Mouse (Mus musculus): ENCODE measurements at regions not wholly inside any gene's neighbourhood (a gene's known extent, or its start where the extent isn't known, plus 50 kb on each side); places are given as distances from the start of the nearest gene placed in this dataset.
A peak's percentile ranks its signal among the peaks of the same experiment; 100 is the strongest.

GRCm38 (mm10) chr1:153990651-153991435 is 90.8 kb upstream of the Teddm2 start:
- Histone ChIP-seq H3K9ac (ENCODE audit: low read depth, low read length) (no peak overlapping the region), H3K9me3 (ENCODE audit: control insufficient read depth, low read length) (no peaks in the 10 kb centered on the region), H3K4me3 (ENCODE audit: low read depth, low read length) (no peak overlapping the region), H3K4me1 (replicated peaks; ENCODE audit: control insufficient read depth, insufficient read depth, low read length) (no peaks in the 10 kb centered on the region), H3K27me3 (replicated peaks; ENCODE audit: control insufficient read depth, insufficient read depth, low read length) (no peaks in the 10 kb centered on the region), H3K36me3 (ENCODE audit: control insufficient read depth, insufficient read depth, low read length) (no peaks in the 10 kb centered on the region), H3K4me2 (no peak overlapping the region), H3K27ac (ENCODE audit: low read depth, low read length) (no peak overlapping the region)
- no peak for ATAC-seq (replicated peaks; ENCODE audit: low FRiP score)
- 79% methylated on average over 11 of the region's 11 CpGs for WGBS
- DNase-seq (ENCODE audit: low spot score) = no peak

- no peaks in the 10 kb centered on the region for H3K27me3 ChIP-seq (replicated peaks; ENCODE audit: control insufficient read depth, insufficient read depth, low read length)
- H3K4me3 ChIP-seq (ENCODE audit: low read depth, low read length) = no peak overlapping the region
- DNase-seq (ENCODE audit: low spot score) = no peak
- 51% methylated on average over 3 of the region's 3 CpGs for WGBS
- H3K36me3 ChIP-seq (ENCODE audit: control insufficient read depth, insufficient read depth, low read length) = no peaks in the 10 kb centered on the region
- no peaks in the 10 kb centered on the region for H3K4me1 ChIP-seq (replicated peaks; ENCODE audit: control insufficient read depth, insufficient read depth, low read length)
- no peak overlapping the region for H3K9ac ChIP-seq (ENCODE audit: low read depth, low read length)
- peak; percentile 59; the same call in 1 of the 2 replicates for ATAC-seq (replicated peaks; ENCODE audit: low FRiP score)
- no peak overlapping the region for H3K27ac ChIP-seq (ENCODE audit: low read depth, low read length)
- H3K4me2 ChIP-seq = no peak overlapping the region
- no peaks in the 10 kb centered on the region for H3K9me3 ChIP-seq (ENCODE audit: control insufficient read depth, low read length)
These were observed 92.4 kb upstream of the Teddm2 start for GRCm38 (mm10) chr1:153992466-153992865.

GRCm38 (mm10) chr1:153994871-153995270 is 94.8 kb upstream of the Teddm2 start:
- DNase-seq (ENCODE audit: low spot score) (no peak), ATAC-seq (replicated peaks; ENCODE audit: low FRiP score) (no peak)
- H3K4me2 ChIP-seq = no peak overlapping the region
- no peaks in the 10 kb centered on the region for H3K9me3 ChIP-seq (ENCODE audit: control insufficient read depth, low read length)
- no peak overlapping the region for H3K9ac ChIP-seq (ENCODE audit: low read depth, low read length)
- no peaks in the 10 kb centered on the region for H3K36me3 ChIP-seq (ENCODE audit: control insufficient read depth, insufficient read depth, low read length)
- H3K4me3 ChIP-seq (ENCODE audit: low read depth, low read length) = no peak overlapping the region
- H3K27me3 ChIP-seq (replicated peaks; ENCODE audit: control insufficient read depth, insufficient read depth, low read length) = no peaks in the 10 kb centered on the region
- H3K27ac ChIP-seq (ENCODE audit: low read depth, low read length) = no peak overlapping the region
- WGBS = 83% methylated on average over 4 of the region's 4 CpGs
- no peaks in the 10 kb centered on the region for H3K4me1 ChIP-seq (replicated peaks; ENCODE audit: control insufficient read depth, insufficient read depth, low read length)

- WGBS = 78% methylated on average over 15 of the region's 15 CpGs
These were observed 97.5 kb upstream of the Teddm2 start for GRCm38 (mm10) chr1:153997201-153998181.

GRCm38 (mm10) chr1:153999776-154000175 is 99.7 kb upstream of the Teddm2 start:
- Histone ChIP-seq H3K9ac (ENCODE audit: low read depth, low read length) (no peak overlapping the region), H3K27me3 (replicated peaks; ENCODE audit: control insufficient read depth, insufficient read depth, low read length) (no peaks in the 10 kb centered on the region), H3K27ac (ENCODE audit: low read depth, low read length) (no peak overlapping the region), H3K4me3 (ENCODE audit: low read depth, low read length) (no peak overlapping the region), H3K36me3 (ENCODE audit: control insufficient read depth, insufficient read depth, low read length) (no peaks in the 10 kb centered on the region), H3K4me1 (replicated peaks; ENCODE audit: control insufficient read depth, insufficient read depth, low read length) (no peaks in the 10 kb centered on the region), H3K4me2 (no peak overlapping the region), H3K9me3 (ENCODE audit: control insufficient read depth, low read length) (no peaks in the 10 kb centered on the region)
- WGBS = 49% methylated on average over 6 of the region's 6 CpGs
- no peak for DNase-seq (ENCODE audit: low spot score)
- ATAC-seq (replicated peaks; ENCODE audit: low FRiP score) = no peak

More at GRCm38 (mm10) chr1:153997201-153998181, 97.5 kb upstream of the Teddm2 start:
- H3K4me2 ChIP-seq = no peak overlapping the region
- ATAC-seq (replicated peaks; ENCODE audit: low FRiP score) (no peak), DNase-seq (ENCODE audit: low spot score) (no peak)
- H3K36me3 ChIP-seq (ENCODE audit: control insufficient read depth, insufficient read depth, low read length) = no peaks in the 10 kb centered on the region
- H3K9ac ChIP-seq (ENCODE audit: low read depth, low read length) = no peak overlapping the region
- H3K4me3 ChIP-seq (ENCODE audit: low read depth, low read length) = no peak overlapping the region
- H3K9me3 ChIP-seq (ENCODE audit: control insufficient read depth, low read length) = no peaks in the 10 kb centered on the region
- H3K4me1 ChIP-seq (replicated peaks; ENCODE audit: control insufficient read depth, insufficient read depth, low read length) = no peaks in the 10 kb centered on the region
- H3K27me3 ChIP-seq (replicated peaks; ENCODE audit: control insufficient read depth, insufficient read depth, low read length) = no peaks in the 10 kb centered on the region
- no peak overlapping the region for H3K27ac ChIP-seq (ENCODE audit: low read depth, low read length)

- WGBS = 62% methylated on average over 7 of the region's 7 CpGs
- H3K9me3 ChIP-seq (ENCODE audit: control insufficient read depth, low read length) = no peaks in the 10 kb centered on the region
- no peak overlapping the region for H3K9ac ChIP-seq (ENCODE audit: low read depth, low read length)
- H3K27me3 ChIP-seq (replicated peaks; ENCODE audit: control insufficient read depth, insufficient read depth, low read length) = no peaks in the 10 kb centered on the region
- no peak overlapping the region for H3K27ac ChIP-seq (ENCODE audit: low read depth, low read length)
- H3K4me3 ChIP-seq (ENCODE audit: low read depth, low read length) = no peak overlapping the region
- H3K4me2 ChIP-seq = no peak overlapping the region
- DNase-seq (ENCODE audit: low spot score) = no peak
- no peak for ATAC-seq (replicated peaks; ENCODE audit: low FRiP score)
- H3K36me3 ChIP-seq (ENCODE audit: control insufficient read depth, insufficient read depth, low read length) = no peaks in the 10 kb centered on the region
- H3K4me1 ChIP-seq (replicated peaks; ENCODE audit: control insufficient read depth, insufficient read depth, low read length) = peaks cover 8% of the 10 kb centered on the region
These were observed 103.6 kb upstream of the Teddm2 start for GRCm38 (mm10) chr1:154003669-154004068.

- Histone ChIP-seq H3K27me3 (replicated peaks; ENCODE audit: control insufficient read depth, insufficient read depth, low read length) (no peaks in the 10 kb centered on the region), H3K27ac (ENCODE audit: low read depth, low read length) (no peak overlapping the region), H3K4me1 (replicated peaks; ENCODE audit: control insufficient read depth, insufficient read depth, low read length) (peaks cover 8% of the 10 kb centered on the region), H3K9me3 (ENCODE audit: control insufficient read depth, low read length) (no peaks in the 10 kb centered on the region), H3K4me3 (ENCODE audit: low read depth, low read length) (no peak overlapping the region), H3K36me3 (ENCODE audit: control insufficient read depth, insufficient read depth, low read length) (no peaks in the 10 kb centered on the region), H3K4me2 (no peak overlapping the region), H3K9ac (ENCODE audit: low read depth, low read length) (no peak overlapping the region)
- DNase-seq (ENCODE audit: low spot score) = no peak
- no peak for ATAC-seq (replicated peaks; ENCODE audit: low FRiP score)
- WGBS = 80% methylated on average over 4 of the region's 4 CpGs
These were observed 104.6 kb upstream of the Teddm2 start for GRCm38 (mm10) chr1:154004647-154005046.

- WGBS = 56% methylated on average over 13 of the region's 13 CpGs
- no peak overlapping the region for H3K4me3 ChIP-seq (ENCODE audit: low read depth, low read length)
These were observed 106.0 kb upstream of the Teddm2 start for GRCm38 (mm10) chr1:154006055-154006454.

More at GRCm38 (mm10) chr1:154006055-154006454, 106.0 kb upstream of the Teddm2 start:
- H3K9ac ChIP-seq (ENCODE audit: low read depth, low read length) = no peak overlapping the region
- no peak for ATAC-seq (replicated peaks; ENCODE audit: low FRiP score)
- H3K27me3 ChIP-seq (replicated peaks; ENCODE audit: control insufficient read depth, insufficient read depth, low read length) = no peaks in the 10 kb centered on the region
- no peaks in the 10 kb centered on the region for H3K36me3 ChIP-seq (ENCODE audit: control insufficient read depth, insufficient read depth, low read length)
- peaks cover 8% of the 10 kb centered on the region for H3K4me1 ChIP-seq (replicated peaks; ENCODE audit: control insufficient read depth, insufficient read depth, low read length)
- DNase-seq (ENCODE audit: low spot score) = no peak
- no peak overlapping the region for H3K4me2 ChIP-seq
- no peaks in the 10 kb centered on the region for H3K9me3 ChIP-seq (ENCODE audit: control insufficient read depth, low read length)
- H3K27ac ChIP-seq (ENCODE audit: low read depth, low read length) = no peak overlapping the region
